Mouse (Mus musculus): ENCODE measurements around the gene Acaa1b. TPM values are rescaled to one million over a fixed set of nuclear protein-coding genes. Genes with fewer than 3 reads are reported as not detected.

The Acaa1b gene
- total and polyA plus RNA-seq, 3 experiments = 9.6 to 30.9 (median 15.9) TPM

Other genes with a start within 250 kb of the Acaa1b start
- 10 to 100 TPM; 28.0 to 33.1 TPM for gene Ctdspl, start 230.6 kb downstream of the Acaa1b start, total RNA-seq (2021)
- gene Ctdspl, start 230.6 kb downstream of the Acaa1b start, polyA plus RNA-seq (2012; rRNA removed) = 19.8 and 21.0 TPM in 2 replicates
- 1 to 10 TPM; 1.5 to 2.0 TPM for gene Vill, start 104.3 kb downstream of the Acaa1b start, total RNA-seq (2021)
- gene Vill, start 104.3 kb downstream of the Acaa1b start, polyA plus RNA-seq (2012; rRNA removed) = 3.4 and 4.2 TPM in 2 replicates
- gene Plcd1, start 63.6 kb downstream of the Acaa1b start, total RNA-seq (2021) = 10 to 100 TPM in 1 of 2 experiments, 1 to 10 TPM in 1; 4.8 to 20.7 TPM
- gene Plcd1, start 63.6 kb downstream of the Acaa1b start, polyA plus RNA-seq (2012; rRNA removed) = 16.6 and 17.5 TPM in 2 replicates
- 1 to 10 TPM; 2.0 to 2.2 TPM for gene Dlec1, start 54.6 kb downstream of the Acaa1b start, total RNA-seq (2021)
- 1.1 and 1.5 TPM in 2 replicates for gene Dlec1, start 54.6 kb downstream of the Acaa1b start, polyA plus RNA-seq (2012; rRNA removed)
- gene Gm47289, start 2.1 kb upstream of the Acaa1b start, total RNA-seq (2021) = not detected
- not detected in 2 replicates for gene Gm47289, start 2.1 kb upstream of the Acaa1b start, polyA plus RNA-seq (2012; rRNA removed)
- not detected for gene Slc22a13, start 52.0 kb upstream of the Acaa1b start, total RNA-seq (2021)
- gene Slc22a13, start 52.0 kb upstream of the Acaa1b start, polyA plus RNA-seq (2012; rRNA removed) = 0.06 TPM in 1 of 2 replicates, not detected in the other
- 10 to 100 TPM; 32.7 to 33.1 TPM for gene Oxsr1, start 165.3 kb upstream of the Acaa1b start, total RNA-seq (2021)
- gene Oxsr1, start 165.3 kb upstream of the Acaa1b start, polyA plus RNA-seq (2012; rRNA removed) = 7.2 and 8.2 TPM in 2 replicates
- 100 to 1,000 TPM in 1 of 2 experiments, 10 to 100 TPM in 1; 79.6 to 121 TPM for gene Acaa1a, start 182.6 kb upstream of the Acaa1b start, total RNA-seq (2021)
- 607 and 681 TPM in 2 replicates for gene Acaa1a, start 182.6 kb upstream of the Acaa1b start, polyA plus RNA-seq (2012; rRNA removed)
- gene Myd88, start 184.3 kb upstream of the Acaa1b start, total RNA-seq (2021) = 10 to 100 TPM; 26.9 to 34.5 TPM
- 18.5 and 19.7 TPM in 2 replicates for gene Myd88, start 184.3 kb upstream of the Acaa1b start, polyA plus RNA-seq (2012; rRNA removed)
- 1 to 10 TPM; 1.5 to 1.8 TPM for gene Xylb, start 200.3 kb upstream of the Acaa1b start, total RNA-seq (2021)
- gene Xylb, start 200.3 kb upstream of the Acaa1b start, polyA plus RNA-seq (2012; rRNA removed) = 1.1 and 1.2 TPM in 2 replicates
- under 1 TPM in 1 of 2 experiments, not detected in 1; 0.12 TPM for gene Slc22a14, start 208.5 kb upstream of the Acaa1b start, total RNA-seq (2021)
- not detected in 2 replicates for gene Slc22a14, start 208.5 kb upstream of the Acaa1b start, polyA plus RNA-seq (2012; rRNA removed)
- gene Acvr2b, start 245.0 kb upstream of the Acaa1b start, total RNA-seq (2021) = 1 to 10 TPM; 4.4 to 7.9 TPM
- gene Acvr2b, start 245.0 kb upstream of the Acaa1b start, polyA plus RNA-seq (2012; rRNA removed) = 4.7 and 5.9 TPM in 2 replicates

Measured in adrenal gland, adult 2 months (tissue).